Mouse (Mus musculus): ENCODE results near the gene Dmwd. TPM values are rescaled to one million over a fixed set of nuclear protein-coding genes. Genes with fewer than 3 reads are reported as not detected.

Dmwd gene
- polyA plus RNA-seq, 1 experiment = not detected

- H3K27ac ChIP-seq (ENCODE audit: insufficient read depth, low read depth, low read length) = peak overlapping the region; percentile 85
Measured at GRCm38 (mm10) chr7:19131324-19131848, 55.4 kb downstream of the Dmwd start.

More at GRCm38 (mm10) chr7:19131324-19131848, 55.4 kb downstream of the Dmwd start:
- H3K4me1 ChIP-seq (ENCODE audit: control insufficient read depth, insufficient read depth, low read length) = 0 out of 2 replicates have a peak, but pooled peaks cover 7% of the 10 kb centered on the region
- under 1% methylated on average over 39 of the region's 39 CpGs for WGBS
- TF ChIP-seq CTCF (IDR thresholded peaks at IDR 0.05; ENCODE audit: insufficient read depth, low read depth, low read length) (peak; percentile 96), POLR2A (IDR thresholded peaks at IDR 0.05; ENCODE audit: insufficient read depth, low read depth, low read length) (peak; percentile 39; the same call in 1 of the 2 replicates)
- peak overlapping the region; percentile 55 for H3K4me3 ChIP-seq (ENCODE audit: insufficient read depth, low read depth, low read length)

Other genes with a start within 250 kb of the Dmwd start
- not detected in 2 replicates for gene Mill2, start 236.3 kb upstream of the Dmwd start, polyA plus RNA-seq (2012; ENCODE audit: insufficient read depth, insufficient read length, low replicate concordance, missing spikeins)
- not detected in 2 replicates for gene Pglyrp1, start 204.9 kb upstream of the Dmwd start, polyA plus RNA-seq (2012; ENCODE audit: insufficient read depth, insufficient read length, low replicate concordance, missing spikeins)
- gene Ccdc61, start 165.8 kb upstream of the Dmwd start, polyA plus RNA-seq (2012; ENCODE audit: insufficient read depth, insufficient read length, low replicate concordance, missing spikeins) = not detected in 2 replicates
- not detected in 2 replicates for gene Nova2, start 150.3 kb upstream of the Dmwd start, polyA plus RNA-seq (2012; ENCODE audit: insufficient read depth, insufficient read length, low replicate concordance, missing spikeins)
- not detected in 2 replicates for gene Nanos2, start 88.8 kb upstream of the Dmwd start, polyA plus RNA-seq (2012; ENCODE audit: insufficient read depth, insufficient read length, low replicate concordance, missing spikeins)
- not detected in 2 replicates for gene Mypop, start 85.0 kb upstream of the Dmwd start, polyA plus RNA-seq (2012; ENCODE audit: insufficient read depth, insufficient read length, low replicate concordance, missing spikeins)
- gene Irf2bp1, start 72.2 kb upstream of the Dmwd start, polyA plus RNA-seq (2012; ENCODE audit: insufficient read depth, insufficient read length, low replicate concordance, missing spikeins) = not detected in 2 replicates
- not detected in 2 replicates for gene Foxa3, start 52.7 kb upstream of the Dmwd start, polyA plus RNA-seq (2012; ENCODE audit: insufficient read depth, insufficient read length, low replicate concordance, missing spikeins)
- not detected in 2 replicates for gene Sympk, start 51.9 kb upstream of the Dmwd start, polyA plus RNA-seq (2012; ENCODE audit: insufficient read depth, insufficient read length, low replicate concordance, missing spikeins)
- not detected in 2 replicates for gene Rsph6a, start 21.5 kb upstream of the Dmwd start, polyA plus RNA-seq (2012; ENCODE audit: insufficient read depth, insufficient read length, low replicate concordance, missing spikeins)
- not detected in 2 replicates for gene Dmpk, start 7.6 kb downstream of the Dmwd start, polyA plus RNA-seq (2012; ENCODE audit: insufficient read depth, insufficient read length, low replicate concordance, missing spikeins)
- gene Six5, start 18.4 kb downstream of the Dmwd start, polyA plus RNA-seq (2012; ENCODE audit: insufficient read depth, insufficient read length, low replicate concordance, missing spikeins) = not detected in 2 replicates
- gene Gm4969, start 42.1 kb downstream of the Dmwd start, polyA plus RNA-seq (2012; ENCODE audit: insufficient read depth, insufficient read length, low replicate concordance, missing spikeins) = not detected in 2 replicates
- gene Fbxo46, start 43.6 kb downstream of the Dmwd start, polyA plus RNA-seq (2012; ENCODE audit: insufficient read depth, insufficient read length, low replicate concordance, missing spikeins) = not detected in 2 replicates
- gene Qpctl, start 73.1 kb downstream of the Dmwd start, polyA plus RNA-seq (2012; ENCODE audit: insufficient read depth, insufficient read length, low replicate concordance, missing spikeins) = not detected in 2 replicates
- gene Snrpd2, start 73.5 kb downstream of the Dmwd start, polyA plus RNA-seq (2012; ENCODE audit: insufficient read depth, insufficient read length, low replicate concordance, missing spikeins) = not detected in 2 replicates
- not detected in 2 replicates for gene Gipr, start 89.9 kb downstream of the Dmwd start, polyA plus RNA-seq (2012; ENCODE audit: insufficient read depth, insufficient read length, low replicate concordance, missing spikeins)
- not detected in 2 replicates for gene Eml2, start 100.2 kb downstream of the Dmwd start, polyA plus RNA-seq (2012; ENCODE audit: insufficient read depth, insufficient read length, low replicate concordance, missing spikeins)
- gene Gpr4, start 136.3 kb downstream of the Dmwd start, polyA plus RNA-seq (2012; ENCODE audit: insufficient read depth, insufficient read length, low replicate concordance, missing spikeins) = not detected in 2 replicates
- not detected in 2 replicates for gene Opa3, start 152.1 kb downstream of the Dmwd start, polyA plus RNA-seq (2012; ENCODE audit: insufficient read depth, insufficient read length, low replicate concordance, missing spikeins)
- not detected in 2 replicates for gene Vasp, start 195.6 kb downstream of the Dmwd start, polyA plus RNA-seq (2012; ENCODE audit: insufficient read depth, insufficient read length, low replicate concordance, missing spikeins)
- not detected in 2 replicates for gene Ppm1n, start 203.8 kb downstream of the Dmwd start, polyA plus RNA-seq (2012; ENCODE audit: insufficient read depth, insufficient read length, low replicate concordance, missing spikeins)
- not detected in 2 replicates for gene Rtn2, start 206.4 kb downstream of the Dmwd start, polyA plus RNA-seq (2012; ENCODE audit: insufficient read depth, insufficient read length, low replicate concordance, missing spikeins)
- not detected in 2 replicates for gene Fosb, start 233.8 kb downstream of the Dmwd start, polyA plus RNA-seq (2012; ENCODE audit: insufficient read depth, insufficient read length, low replicate concordance, missing spikeins)

All from olfactory bulb, adult 2 months (tissue).